Mouse (Mus musculus) CH12.LX (cell line): ENCODE results near the gene Mgat3.

Source experiments
- CTCF ChIP-seq, 2 experiments: IDR thresholded peaks in 1 of 2; conservative IDR thresholded peaks in 1 of 2; 2 replicates each; pipeline ENCODE4 v1.5.1; 2011 to 2012; ENCODE audit warnings: low read depth in 2 of 2, low read length in 2 of 2, improper control_type of control experiment in 1 of 2, inconsistent platforms in 1 of 2, mild to moderate bottlenecking in 1 of 2, moderate library complexity in 1 of 2
- E2F4 ChIP-seq: IDR thresholded peaks from 2 replicates; pipeline ENCODE4 v1.6.1; 2011; ENCODE audit warnings: low read depth, low read length, improper control_type of control experiment; ENCODE audit not compliant: insufficient replicate concordance
- HCFC1 ChIP-seq: IDR thresholded peaks from 2 replicates; pipeline ENCODE4 v1.6.1; 2012; ENCODE audit warnings: low read depth, mild to moderate bottlenecking, inconsistent platforms, low read length, improper control_type of control experiment
- MAZ ChIP-seq: IDR thresholded peaks from 2 replicates; pipeline ENCODE4 v1.6.1; 2012; ENCODE audit warnings: low read depth, mild to moderate bottlenecking, inconsistent platforms, low read length, improper control_type of control experiment, moderate library complexity
- MEF2A ChIP-seq: IDR thresholded peaks from 2 replicates; pipeline ENCODE4 v1.6.1; 2014; ENCODE audit warnings: low read depth, mild to moderate bottlenecking, inconsistent platforms, low read length, improper control_type of control experiment, borderline replicate concordance
- MXI1 ChIP-seq: IDR thresholded peaks from 2 replicates; pipeline ENCODE4 v1.6.1; 2011; ENCODE audit warnings: mild to moderate bottlenecking, low read depth, low read length, improper control_type of control experiment
- NRF1 ChIP-seq: IDR thresholded peaks from 2 replicates; pipeline ENCODE4 v1.6.1; 2014; ENCODE audit warnings: low read depth, mild to moderate bottlenecking, inconsistent platforms, low read length, improper control_type of control experiment, moderate library complexity
- PAX5 ChIP-seq: IDR thresholded peaks from 2 replicates; pipeline ENCODE4 v1.6.1; 2012; ENCODE audit warnings: low read length, inconsistent platforms, mixed read lengths
- POLR2A ChIP-seq: IDR thresholded peaks from 2 replicates; pipeline ENCODE4 v1.6.1; 2011; ENCODE audit warnings: low read depth, mild to moderate bottlenecking, improper control_type of control experiment, low read length
- SMC3 ChIP-seq: IDR thresholded peaks from 2 replicates; pipeline ENCODE4 v1.6.1; 2011; ENCODE audit warnings: low read depth, low read length, improper control_type of control experiment
- USF2 ChIP-seq: conservative IDR thresholded peaks from 2 replicates; pipeline ENCODE4 v1.6.1; 2011; ENCODE audit warnings: low read depth, low read length, improper control_type of control experiment
- ZC3H11A ChIP-seq: IDR thresholded peaks from 2 replicates; pipeline ENCODE4 v1.6.1; 2012; ENCODE audit warnings: low read depth, mild to moderate bottlenecking, inconsistent platforms, low read length, improper control_type of control experiment
- ZMIZ1 ChIP-seq: IDR thresholded peaks from 2 replicates; pipeline ENCODE4 v1.6.1; 2012; ENCODE audit warnings: low read depth, mild to moderate bottlenecking, inconsistent platforms, low read length, improper control_type of control experiment

- TF ChIP-seq POLR2A, result no peak
- TF ChIP-seq PAX5, result no peak
- no peak for TF ChIP-seq MXI1
- no peak for TF ChIP-seq E2F4
- no peak for TF ChIP-seq ZC3H11A
- TF ChIP-seq HCFC1, result no peak
- TF ChIP-seq MEF2A, result no peak
- no peak for TF ChIP-seq CTCF (conservative IDR thresholded peaks at IDR 0.05 in 1 of 2, IDR thresholded peaks at IDR 0.05 in 1 of 2; ENCODE audit: low read depth in 2 of 2, low read length in 2 of 2)
- TF ChIP-seq SMC3, result no peak
- TF ChIP-seq USF2, result 0 out of 2 replicates have a peak, but pooled peaks have one; percentile 6
- 0 out of 2 replicates have a peak, but pooled peaks have one; percentile 30 for TF ChIP-seq ZMIZ1
- TF ChIP-seq NRF1, result no peak
- no peak for TF ChIP-seq MAZ
These were observed 83.4 kb downstream of the Mgat3 start for GRCm38 (mm10) chr15:80256656-80257601.
